10 mouse cellular contexts compared by ENCODE assay signal in the genomic region with DNA sequence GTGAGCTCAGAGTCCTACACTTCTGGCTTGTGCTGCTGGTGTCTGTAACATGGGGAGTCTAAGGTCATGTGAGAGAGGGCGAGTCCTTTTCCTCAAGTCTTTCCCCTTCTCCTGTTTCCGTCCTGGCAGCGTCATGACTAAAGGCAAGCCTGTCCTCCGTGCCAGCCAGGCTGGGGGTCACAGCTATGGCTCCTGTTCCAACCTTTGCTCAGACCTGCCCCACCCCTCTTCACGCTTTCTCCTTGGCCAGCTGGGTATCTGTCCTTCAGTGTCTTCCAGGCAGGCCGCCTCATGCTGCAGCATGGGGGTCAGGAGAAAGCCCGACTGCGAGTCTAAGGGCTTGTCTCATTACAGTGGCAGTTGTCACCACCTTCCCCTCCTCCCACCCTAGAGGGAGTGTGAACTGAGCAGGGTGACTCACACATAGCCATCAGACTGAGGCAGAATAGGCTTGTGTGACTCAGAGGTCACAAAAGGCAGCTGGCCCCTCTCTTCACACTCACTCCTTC. TPM values are rescaled to one million over a fixed set of nuclear protein-coding genes. Genes with fewer than 3 reads are reported as not detected.
A peak's percentile ranks its signal among the peaks of the same experiment; 100 is the strongest.
DNase-seq lines count a peak whose midpoint lies in the region; ATAC-seq and TF ChIP-seq lines count a peak whose summit lies in the region.
"Had no signal": no experiment of that assay in that cellular context is flagged by ENCODE, and none has a peak within 500 bp of the region (broad histone marks: within the 10 kb centered on the region; RNA-seq: fewer than 3 reads in every experiment).

No protein-coding gene starts in this region.

- TF ChIP-seq CTCF in gastrocnemius, adult 2 months (IDR thresholded peaks at IDR 0.05): no peak

- DNase-seq in right cerebral cortex, adult 2 months (ENCODE audit: low spot score in 2 of 2): peak; percentile 6 to 9
- no peak for DNase-seq in right cerebral cortex, postnatal 4 days
- DNase-seq in gastrocnemius, adult 2 months: peak; percentile 75
- DNase-seq in kidney, adult 9 months: peak; percentile 84
- peak; percentile 51 for DNase-seq in yolk sac, embryonic 10.5 days (ENCODE audit: low spot score)
- no peak for DNase-seq in frontal cortex, postnatal 25 days (ENCODE audit: low spot score in 2 of 2)
- DNase-seq in left cerebral cortex, postnatal 25 days (ENCODE audit: low spot score in 2 of 2): no peak

- no peak for ATAC-seq in frontal cortex, adult (ENCODE audit: low TSS enrichment)

- peak overlapping the region; percentile 80 for H3K27ac ChIP-seq in gastrocnemius, adult 2 months

- intact Hi-C loops in gastrocnemius, adult 2 months (cut with DNase I): no loop called here
- intact Hi-C loops in left cerebral cortex, postnatal 25 days (cut with DNase I): no loop called here

- peak overlapping the region; percentile 7; the same call in 1 of the 2 replicates for H3K4me3 ChIP-seq in gastrocnemius, adult 2 months
- H3K4me3 ChIP-seq: megakaryocyte, embryonic 14.5 days had no signal

RNA-seq across cellular contexts. Expression of a gene that starts 23.0 kb away (rescaled TPM):
- not detected for total RNA-seq in gastrocnemius, adult 2 months (2021)
- total RNA-seq in left cerebral cortex, postnatal 25 days (2021): not detected
- total RNA-seq: gastrocnemius, adult 8-10 months had no signal

RNA-seq across cellular contexts. Expression of a gene that starts 32.9 kb away (rescaled TPM):
- total RNA-seq in gastrocnemius, adult 2 months (2021): 10 to 100 TPM; 32.9 to 69.4 TPM
- 10 to 100 TPM; 67.5 to 72.6 TPM for total RNA-seq in left cerebral cortex, postnatal 25 days (2021)

RNA-seq across cellular contexts. Expression of a gene that starts 51.8 kb away (rescaled TPM):
- 1 to 10 TPM; 2.6 to 5.2 TPM for total RNA-seq in gastrocnemius, adult 2 months (2021)
- 100 to 1,000 TPM; 135 to 137 TPM for total RNA-seq in left cerebral cortex, postnatal 25 days (2021)

Comparison
In these comparisons a context has a peak if more than half of its experiments do, and no peak if none do; other contexts are left out.
1. DNase-seq: peak in right cerebral cortex, adult 2 months (2 of 2), gastrocnemius, adult 2 months (single experiment), kidney, adult 9 months (single experiment) and yolk sac, embryonic 10.5 days (single experiment); none in right cerebral cortex, postnatal 4 days (single experiment), frontal cortex, postnatal 25 days (0 of 2) and left cerebral cortex, postnatal 25 days (0 of 2).
2. RNA of a gene that starts 51.8 kb away (total RNA-seq): 135 to 137 TPM in left cerebral cortex, postnatal 25 days; 2.6 to 5.2 TPM in gastrocnemius, adult 2 months; every median in the first group is over 10 times any median in the second.